Mouse (Mus musculus): ENCODE measurements around the gene Sgms2. TPM values are rescaled to one million over a fixed set of nuclear protein-coding genes. Genes with fewer than 3 reads are reported as not detected.
A peak's percentile ranks its signal among the peaks of the same experiment; 100 is the strongest.

Sgms2 gene
- polyA plus RNA-seq, 1 experiment from 2014 or later, result 9.1 TPM

- Histone ChIP-seq H3K4me3 (ENCODE audit: low read depth, low read length) (no peak overlapping the region), H3K4me1 (replicated peaks; ENCODE audit: control insufficient read depth, insufficient read depth) (no peaks in the 10 kb centered on the region), H3K36me3 (ENCODE audit: control insufficient read depth, insufficient read depth, low read length) (no peaks in the 10 kb centered on the region), H3K9me3 (ENCODE audit: control insufficient read depth, low read length) (no peaks in the 10 kb centered on the region), H3K9ac (ENCODE audit: low read length) (no peak overlapping the region), H3K27ac (replicated peaks) (no peak overlapping the region), H3K4me2 (replicated peaks; ENCODE audit: low read depth) (no peak overlapping the region), H3K27me3 (ENCODE audit: control insufficient read depth, insufficient read depth, low read length) (no peaks in the 10 kb centered on the region)
- 72% methylated on average over 14 of the region's 14 CpGs for WGBS
- DNase-seq (ENCODE audit: low spot score) (no peak), ATAC-seq (ENCODE audit: low FRiP score, low TSS enrichment) (no peak)
- TF ChIP-seq EP300 (optimal IDR thresholded peaks at IDR 0.05) (no peak), CTCF (IDR thresholded peaks at IDR 0.05; ENCODE audit: low read depth) (no peak)
These were observed 169.0 kb downstream of the Sgms2 start for GRCm38 (mm10) chr3:131322081-131322815.

DNA sequence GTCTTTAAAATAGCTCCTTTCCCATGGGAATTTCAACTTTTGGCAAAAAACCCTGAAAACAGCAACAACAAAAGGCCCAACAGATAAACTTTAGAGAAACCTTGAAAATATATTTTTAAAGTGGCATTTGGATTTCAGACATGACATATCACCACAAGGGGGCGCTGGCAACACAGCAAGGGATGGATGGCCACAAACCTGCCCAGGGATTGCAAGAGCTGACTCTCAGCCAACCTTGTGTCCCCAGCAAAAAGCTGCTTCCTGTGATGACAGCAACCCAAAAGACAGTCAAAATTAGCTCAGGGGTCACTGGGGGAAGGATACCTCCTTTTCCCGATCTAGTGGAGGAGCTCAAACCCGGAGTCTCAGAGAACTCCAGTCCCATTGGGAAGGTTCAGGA is 171.0 kb downstream of the Sgms2 start:
- no peak overlapping the region for H3K4me2 ChIP-seq (replicated peaks; ENCODE audit: low read depth)
- WGBS, result 3% methylated on average over 3 of the region's 3 CpGs
- no peak overlapping the region for H3K9ac ChIP-seq (ENCODE audit: low read length)
- TF ChIP-seq EP300 (optimal IDR thresholded peaks at IDR 0.05) (no peak), CTCF (IDR thresholded peaks at IDR 0.05; ENCODE audit: low read depth) (peak; percentile 95)
- no peaks in the 10 kb centered on the region for H3K27me3 ChIP-seq (ENCODE audit: control insufficient read depth, insufficient read depth, low read length)
- no peak overlapping the region for H3K4me3 ChIP-seq (ENCODE audit: low read depth, low read length)
- no peaks in the 10 kb centered on the region for H3K4me1 ChIP-seq (replicated peaks; ENCODE audit: control insufficient read depth, insufficient read depth)
- H3K36me3 ChIP-seq (ENCODE audit: control insufficient read depth, insufficient read depth, low read length), result no peaks in the 10 kb centered on the region
- peak; percentile 84 for DNase-seq (ENCODE audit: low spot score)
- H3K27ac ChIP-seq (replicated peaks), result no peak overlapping the region
- 0 out of 2 replicates have a peak, but pooled peaks have one; percentile 38 for ATAC-seq (ENCODE audit: low FRiP score, low TSS enrichment)
- H3K9me3 ChIP-seq (ENCODE audit: control insufficient read depth, low read length), result no peaks in the 10 kb centered on the region

- TF ChIP-seq CTCF (IDR thresholded peaks at IDR 0.05; ENCODE audit: low read depth), result 0 out of 2 replicates have a peak, but pooled peaks have one; percentile 4
- no peak for TF ChIP-seq EP300 (optimal IDR thresholded peaks at IDR 0.05)
- Histone ChIP-seq H3K9me3 (ENCODE audit: control insufficient read depth, low read length) (no peaks in the 10 kb centered on the region), H3K4me1 (replicated peaks; ENCODE audit: control insufficient read depth, insufficient read depth) (no peaks in the 10 kb centered on the region), H3K9ac (ENCODE audit: low read length) (no peak overlapping the region), H3K36me3 (ENCODE audit: control insufficient read depth, insufficient read depth, low read length) (no peaks in the 10 kb centered on the region), H3K27ac (replicated peaks) (no peak overlapping the region), H3K4me3 (ENCODE audit: low read depth, low read length) (no peak overlapping the region), H3K27me3 (ENCODE audit: control insufficient read depth, insufficient read depth, low read length) (no peaks in the 10 kb centered on the region), H3K4me2 (replicated peaks; ENCODE audit: low read depth) (no peak overlapping the region)
- ATAC-seq (ENCODE audit: low FRiP score, low TSS enrichment) (no peak), DNase-seq (ENCODE audit: low spot score) (no peak)
- WGBS, result 69% methylated on average over 2 of the region's 2 CpGs
These were observed 173.0 kb downstream of the Sgms2 start for GRCm38 (mm10) chr3:131318211-131318610.

DNA sequence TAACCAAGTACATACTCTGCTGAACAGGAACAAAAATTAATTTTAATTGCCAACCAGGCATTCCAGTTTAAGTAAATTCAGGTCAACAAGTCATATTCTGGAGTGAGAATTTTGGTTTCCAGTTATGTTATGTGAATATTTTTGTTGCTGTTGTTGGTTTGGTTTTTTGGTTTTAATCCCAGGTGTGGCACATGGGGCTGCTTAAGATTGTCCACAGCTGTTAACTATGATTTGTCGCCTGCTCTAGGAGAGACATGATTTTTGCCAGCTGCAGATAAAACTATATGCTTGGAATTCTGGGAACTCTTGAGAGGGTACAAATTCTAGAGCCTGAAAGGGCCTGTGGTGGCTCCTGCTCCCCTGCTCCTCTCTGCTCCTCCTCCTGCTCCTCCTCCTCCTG is 174.1 kb downstream of the Sgms2 start:
- 90% methylated on average over 1 of the region's 1 CpGs for WGBS

GRCm38 (mm10) chr3:131315957-131316510 is 175.2 kb downstream of the Sgms2 start:
- Histone ChIP-seq H3K27ac (replicated peaks) (no peak overlapping the region), H3K4me1 (replicated peaks; ENCODE audit: control insufficient read depth, insufficient read depth) (no peaks in the 10 kb centered on the region), H3K4me3 (ENCODE audit: low read depth, low read length) (no peak overlapping the region), H3K9me3 (ENCODE audit: control insufficient read depth, low read length) (no peaks in the 10 kb centered on the region), H3K27me3 (ENCODE audit: control insufficient read depth, insufficient read depth, low read length) (no peaks in the 10 kb centered on the region), H3K4me2 (replicated peaks; ENCODE audit: low read depth) (no peak overlapping the region), H3K36me3 (ENCODE audit: control insufficient read depth, insufficient read depth, low read length) (no peaks in the 10 kb centered on the region), H3K9ac (ENCODE audit: low read length) (no peak overlapping the region)
- whole genome bisulfite sequencing, result 71% methylated on average over 4 of the region's 4 CpGs
- TF ChIP-seq EP300 (optimal IDR thresholded peaks at IDR 0.05), result no peak
- DNase-seq (ENCODE audit: low spot score) (no peak), ATAC-seq (ENCODE audit: low FRiP score, low TSS enrichment) (no peak)

More for the DNA sequence above, 174.1 kb downstream of the Sgms2 start:
- no peaks in the 10 kb centered on the region for H3K9me3 ChIP-seq (ENCODE audit: control insufficient read depth, low read length)
- no peak for ATAC-seq (ENCODE audit: low FRiP score, low TSS enrichment)
- H3K36me3 ChIP-seq (ENCODE audit: control insufficient read depth, insufficient read depth, low read length), result no peaks in the 10 kb centered on the region
- no peak for TF ChIP-seq CTCF (IDR thresholded peaks at IDR 0.05; ENCODE audit: low read depth)
- TF ChIP-seq EP300 (optimal IDR thresholded peaks at IDR 0.05), result no peak
- no peak overlapping the region for H3K9ac ChIP-seq (ENCODE audit: low read length)
- no peak overlapping the region for H3K4me3 ChIP-seq (ENCODE audit: low read depth, low read length)
- no peak overlapping the region for H3K4me2 ChIP-seq (replicated peaks; ENCODE audit: low read depth)
- no peaks in the 10 kb centered on the region for H3K27me3 ChIP-seq (ENCODE audit: control insufficient read depth, insufficient read depth, low read length)
- no peak overlapping the region for H3K27ac ChIP-seq (replicated peaks)
- no peaks in the 10 kb centered on the region for H3K4me1 ChIP-seq (replicated peaks; ENCODE audit: control insufficient read depth, insufficient read depth)
- DNase-seq (ENCODE audit: low spot score), result no peak

DNA sequence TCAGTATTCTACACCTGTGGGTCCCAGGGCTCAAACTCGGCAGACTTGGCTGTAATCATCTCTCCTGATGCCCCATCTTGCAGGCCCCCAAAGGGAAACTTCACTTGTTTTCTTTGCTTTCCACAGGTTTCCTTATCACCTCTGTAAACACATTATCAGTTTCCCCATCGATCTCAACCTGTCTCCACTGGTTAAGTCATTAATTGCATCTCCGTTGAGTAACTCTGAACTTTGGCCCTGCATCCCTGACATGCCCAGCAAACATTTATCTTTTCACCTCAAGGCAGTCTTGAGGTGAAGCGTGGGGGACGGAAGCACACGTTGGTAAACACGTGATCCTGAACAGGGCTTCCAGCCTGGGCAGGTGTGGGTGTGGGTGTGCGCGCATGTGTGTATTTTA is 178.9 kb downstream of the Sgms2 start:
- H3K27ac ChIP-seq (replicated peaks), result no peak overlapping the region
- no peaks in the 10 kb centered on the region for H3K36me3 ChIP-seq (ENCODE audit: control insufficient read depth, insufficient read depth, low read length)
- no peak overlapping the region for H3K4me2 ChIP-seq (replicated peaks; ENCODE audit: low read depth)
- no peak for DNase-seq (ENCODE audit: low spot score)
- H3K4me3 ChIP-seq (ENCODE audit: low read depth, low read length), result no peak overlapping the region
- H3K27me3 ChIP-seq (ENCODE audit: control insufficient read depth, insufficient read depth, low read length), result no peaks in the 10 kb centered on the region
- no peaks in the 10 kb centered on the region for H3K4me1 ChIP-seq (replicated peaks; ENCODE audit: control insufficient read depth, insufficient read depth)
- no peak overlapping the region for H3K9ac ChIP-seq (ENCODE audit: low read length)
- TF ChIP-seq CTCF (IDR thresholded peaks at IDR 0.05; ENCODE audit: low read depth) (no peak), EP300 (optimal IDR thresholded peaks at IDR 0.05) (no peak)
- ATAC-seq (ENCODE audit: low FRiP score, low TSS enrichment), result peak; percentile 40; the same call in 1 of the 2 replicates
- no peaks in the 10 kb centered on the region; the same call in 1 of the 2 replicates for H3K9me3 ChIP-seq (ENCODE audit: control insufficient read depth, low read length)
- 26% methylated on average over 9 of the region's 9 CpGs for WGBS
